Mouse (Mus musculus): Measurements from ENCODE around the gene Hist1h4n. TPM values are rescaled to one million over a fixed set of nuclear protein-coding genes. Genes with fewer than 3 reads are reported as not detected.
"Not testable (repeated sequence)": the region's sequence is repeated elsewhere in the genome, so short reads cannot be mapped to it uniquely, and the experiment has no call there.

Hist1h4n gene
- polyA plus RNA-seq, 1 experiment from 2014 or later = 21.3 TPM

- WGBS = 12% methylated on average over 18 of the region's 18 CpGs
- peak overlapping the region; percentile 46 for H3K27ac ChIP-seq
- 0 out of 2 replicates have a peak overlapping the region, but pooled peaks have one; percentile 12 for H3K4me3 ChIP-seq (replicated peaks)
- H3K36me3 ChIP-seq = no peaks in the 10 kb centered on the region
- no peak for ATAC-seq (ENCODE audit: insufficient number of reproducible peaks, insufficient read depth, low FRiP score, low TSS enrichment, low read depth)
- H3K27me3 ChIP-seq = no peaks in the 10 kb centered on the region
- H3K4me2 ChIP-seq = peak overlapping the region; percentile 46
- H3K9ac ChIP-seq (replicated peaks) = no peak overlapping the region
- peaks cover 19% of the 10 kb centered on the region for H3K4me1 ChIP-seq (replicated peaks)
- no peaks in the 10 kb centered on the region for H3K9me3 ChIP-seq
Measured at GRCm38 (mm10) chr13:21790601-21791283, 41.3 kb downstream of the Hist1h4n start.

DNA sequence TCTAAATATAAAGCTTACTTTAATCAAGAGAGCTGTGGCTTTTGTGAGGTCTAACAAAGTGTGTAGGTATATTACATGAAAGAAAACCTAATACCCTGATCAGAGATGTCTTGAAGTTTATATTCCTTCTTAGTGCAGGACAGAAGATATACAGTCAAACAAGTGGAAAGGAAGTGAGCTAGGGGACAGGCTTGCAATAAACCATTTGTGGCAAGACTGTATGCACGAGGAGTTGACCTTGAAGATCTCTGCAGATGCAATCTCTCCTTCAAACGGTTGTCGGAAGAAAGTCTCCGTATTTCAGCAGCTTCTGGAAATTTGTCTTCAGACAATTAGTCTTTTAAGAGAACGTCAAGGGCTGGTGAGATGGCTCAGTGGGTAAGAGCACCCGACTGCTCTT is 42.1 kb downstream of the Hist1h4n start:
- ATAC-seq (ENCODE audit: insufficient number of reproducible peaks, insufficient read depth, low FRiP score, low TSS enrichment, low read depth) = no peak
- H3K36me3 ChIP-seq = no peaks in the 10 kb centered on the region
- 0 out of 2 replicates have a peak overlapping the region, but pooled peaks have one; percentile 7 for H3K27ac ChIP-seq
- no peaks in the 10 kb centered on the region for H3K27me3 ChIP-seq
- WGBS = 57% methylated on average over 6 of the region's 6 CpGs
- no peak overlapping the region for H3K4me3 ChIP-seq (replicated peaks)
- H3K4me2 ChIP-seq = no peak overlapping the region
- H3K9me3 ChIP-seq = no peaks in the 10 kb centered on the region
- H3K4me1 ChIP-seq (replicated peaks) = peaks cover 23% of the 10 kb centered on the region
- H3K9ac ChIP-seq (replicated peaks) = no peak overlapping the region

DNA sequence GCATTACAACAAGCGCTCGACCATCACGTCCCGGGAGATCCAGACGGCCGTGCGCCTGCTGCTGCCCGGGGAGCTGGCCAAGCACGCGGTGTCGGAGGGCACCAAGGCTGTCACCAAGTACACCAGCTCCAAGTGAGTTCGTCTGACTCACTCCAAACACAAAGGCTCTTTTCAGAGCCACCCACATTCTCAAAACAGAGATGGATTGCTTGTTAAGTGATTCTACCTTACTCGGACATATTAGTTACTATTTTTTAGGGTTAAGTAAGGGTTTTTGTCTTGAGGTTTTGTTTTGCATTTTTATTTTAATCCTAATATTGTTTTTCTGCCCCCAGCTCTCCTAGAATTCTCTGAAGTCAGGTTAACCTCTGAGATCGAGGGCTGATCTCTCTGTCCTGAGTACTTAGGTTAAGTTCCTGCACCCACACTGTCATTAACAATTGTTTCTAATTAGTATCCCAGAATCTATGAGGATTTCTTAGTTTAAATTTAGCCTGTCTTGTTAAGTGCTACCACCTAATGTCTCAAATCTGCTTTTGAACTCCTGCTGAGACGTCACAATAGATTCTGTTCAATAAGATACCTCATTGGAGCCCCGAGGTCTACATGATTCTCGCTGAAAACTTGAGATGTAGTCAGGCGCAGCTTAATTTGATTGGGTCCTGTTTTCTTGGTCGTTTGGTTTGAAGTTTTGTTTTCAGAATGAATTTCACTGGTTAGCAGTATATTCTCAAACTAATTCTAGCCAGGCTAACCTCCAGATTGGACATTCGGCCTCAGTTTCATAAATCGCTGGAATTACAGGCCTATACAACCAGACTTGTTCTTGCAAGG is 44.0 kb downstream of the Hist1h4n start:
- ATAC-seq (ENCODE audit: insufficient number of reproducible peaks, insufficient read depth, low FRiP score, low TSS enrichment, low read depth) = no peak
- peak overlapping the region; percentile 5 for H3K9ac ChIP-seq (replicated peaks)
- 15% methylated on average over 17 of the region's 21 CpGs for WGBS
- H3K4me1 ChIP-seq (replicated peaks) = peaks cover 32% of the 10 kb centered on the region
- H3K4me2 ChIP-seq = peak overlapping the region; percentile 51
- H3K27ac ChIP-seq = peak overlapping the region; percentile 90
- no peaks in the 10 kb centered on the region for H3K27me3 ChIP-seq
- peak overlapping the region; percentile 35 for H3K4me3 ChIP-seq (replicated peaks)
- H3K36me3 ChIP-seq = no peaks in the 10 kb centered on the region
- no peaks in the 10 kb centered on the region for H3K9me3 ChIP-seq

DNA sequence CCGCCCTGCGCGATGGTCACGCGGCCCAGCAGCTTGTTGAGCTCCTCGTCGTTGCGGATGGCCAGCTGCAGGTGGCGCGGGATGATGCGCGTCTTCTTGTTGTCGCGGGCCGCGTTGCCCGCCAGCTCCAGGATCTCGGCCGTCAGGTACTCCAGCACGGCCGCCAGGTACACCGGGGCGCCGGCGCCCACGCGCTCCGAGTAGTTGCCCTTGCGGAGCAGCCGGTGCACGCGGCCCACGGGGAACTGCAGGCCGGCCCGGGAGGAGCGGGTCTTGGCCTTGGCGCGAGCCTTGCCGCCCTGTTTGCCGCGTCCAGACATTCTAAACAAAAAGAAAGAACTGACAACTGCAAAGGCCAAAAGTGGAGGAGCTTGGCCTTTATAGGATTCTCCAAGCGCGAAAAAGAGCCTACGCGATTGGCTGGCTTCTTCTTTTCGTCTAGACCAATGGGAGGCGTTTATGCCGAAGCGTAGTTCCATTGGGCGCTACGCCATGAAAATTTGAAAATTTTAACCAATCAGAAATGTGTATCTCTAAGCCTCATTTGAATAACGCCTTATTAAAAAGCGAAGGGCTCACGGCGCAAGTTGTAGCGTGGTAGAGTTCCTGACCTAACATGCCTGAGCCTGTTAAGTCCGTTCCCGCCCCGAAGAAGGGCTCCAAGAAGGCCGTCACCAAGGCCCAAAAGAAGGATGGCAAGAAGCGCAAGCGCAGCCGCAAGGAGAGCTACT is 44.9 kb downstream of the Hist1h4n start, which contains the start of the genes Hist1h2an and Hist1h2bp:
TSS of gene Hist1h2an (minus strand) at position 320 of the 731 bp plus-strand sequence.
TSS of gene Hist1h2bp (plus strand) at position 563 of the 731 bp plus-strand sequence.
- 1% methylated on average over 41 of the region's 63 CpGs for WGBS
- not testable (repeated sequence) for H3K27me3 ChIP-seq

GRCm38 (mm10) chr13:21786189-21786898 is 45.7 kb downstream of the Hist1h4n start:
- peak overlapping the region; percentile 93 for H3K27ac ChIP-seq
- peaks cover 38% of the 10 kb centered on the region for H3K4me1 ChIP-seq (replicated peaks)
- H3K9me3 ChIP-seq = no peaks in the 10 kb centered on the region
- peak overlapping the region; percentile 51 for H3K4me2 ChIP-seq
- peak overlapping the region; percentile 35 for H3K4me3 ChIP-seq (replicated peaks)
- H3K9ac ChIP-seq (replicated peaks) = peak overlapping the region; percentile 52
- H3K36me3 ChIP-seq = no peaks in the 10 kb centered on the region
- ATAC-seq (ENCODE audit: insufficient number of reproducible peaks, insufficient read depth, low FRiP score, low TSS enrichment, low read depth) = no peak
- no peaks in the 10 kb centered on the region for H3K27me3 ChIP-seq
- 6% methylated on average over 8 of the region's 8 CpGs for WGBS

More for the DNA sequence above, 44.9 kb downstream of the Hist1h4n start, which contains the start of the genes Hist1h2an and Hist1h2bp:
- Histone ChIP-seq H3K4me3 (replicated peaks) (peak within 1 kb of the TSS; percentile 35), H3K27ac (peak within 1 kb of the TSS; percentile 93), H3K4me2 (peak within 1 kb of the TSS; percentile 51), H3K4me1 (replicated peaks) (peaks cover 37% of the 10 kb centered on the region), H3K9ac (replicated peaks) (peak within 1 kb of the TSS; percentile 52)
- not testable (repeated sequence) for H3K36me3 ChIP-seq, H3K9me3 ChIP-seq
- peak; percentile 96 for ATAC-seq (ENCODE audit: insufficient number of reproducible peaks, insufficient read depth, low FRiP score, low TSS enrichment, low read depth)

DNA sequence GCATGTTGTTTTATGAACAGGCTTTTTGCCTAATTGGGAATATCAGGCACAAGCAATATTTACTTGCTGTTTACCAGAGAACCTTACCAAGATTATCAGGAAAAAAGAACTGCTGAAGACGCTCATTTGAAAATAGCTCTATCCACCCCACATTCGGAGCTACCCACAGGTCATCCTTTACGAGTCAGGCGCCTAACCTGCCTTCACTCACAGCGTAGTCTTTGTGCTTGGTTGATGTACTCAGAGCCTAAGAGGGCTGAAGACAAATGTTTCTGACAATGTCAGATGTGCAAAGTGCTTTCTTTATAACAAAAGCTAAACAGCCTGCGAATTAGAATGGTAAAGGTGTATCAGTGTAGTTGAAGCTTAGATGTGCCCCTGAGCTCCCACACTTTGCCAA is 47.7 kb downstream of the Hist1h4n start:
- Histone ChIP-seq H3K36me3 (no peaks in the 10 kb centered on the region), H3K4me3 (replicated peaks) (peak overlapping the region; percentile 44; the same call in 1 of the 2 replicates), H3K27me3 (no peaks in the 10 kb centered on the region), H3K4me1 (replicated peaks) (peaks cover 44% of the 10 kb centered on the region), H3K4me2 (peak overlapping the region; percentile 65), H3K27ac (peak overlapping the region; percentile 92), H3K9me3 (no peaks in the 10 kb centered on the region), H3K9ac (replicated peaks) (peak overlapping the region; percentile 53)
- WGBS = 26% methylated on average over 6 of the region's 6 CpGs
- ATAC-seq (ENCODE audit: insufficient number of reproducible peaks, insufficient read depth, low FRiP score, low TSS enrichment, low read depth) = no peak

DNA sequence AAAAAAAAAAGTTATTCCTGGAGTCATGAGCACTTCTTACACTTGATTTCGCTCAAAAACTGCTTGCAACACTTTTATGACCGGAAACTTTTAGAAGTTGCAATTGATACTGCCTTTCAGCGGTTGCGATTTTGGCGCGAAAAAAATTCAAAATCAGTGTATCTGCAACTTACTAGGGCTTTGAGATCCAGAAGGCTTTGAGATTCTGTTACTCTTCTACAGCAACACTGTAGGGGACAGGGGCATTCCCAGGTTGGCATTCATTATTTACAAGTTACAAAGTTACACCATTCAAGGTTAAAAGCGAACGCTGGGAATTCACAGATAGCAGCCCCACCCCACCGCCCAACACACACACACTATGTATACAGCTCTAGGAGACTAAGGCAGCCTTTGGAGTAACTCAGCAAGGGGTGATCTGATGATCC is 48.2 kb downstream of the Hist1h4n start:
- peak overlapping the region; percentile 65 for H3K4me2 ChIP-seq
- peak overlapping the region; percentile 92 for H3K27ac ChIP-seq
- WGBS = 2% methylated on average over 9 of the region's 9 CpGs
- H3K4me1 ChIP-seq (replicated peaks) = peaks cover 44% of the 10 kb centered on the region
- no peaks in the 10 kb centered on the region for H3K36me3 ChIP-seq
- H3K9me3 ChIP-seq = no peaks in the 10 kb centered on the region
- H3K4me3 ChIP-seq (replicated peaks) = peak overlapping the region; percentile 44
- no peak for ATAC-seq (ENCODE audit: insufficient number of reproducible peaks, insufficient read depth, low FRiP score, low TSS enrichment, low read depth)
- H3K9ac ChIP-seq (replicated peaks) = peak overlapping the region; percentile 53
- no peaks in the 10 kb centered on the region for H3K27me3 ChIP-seq

GRCm38 (mm10) chr13:21783255-21783617 is 48.8 kb downstream of the Hist1h4n start, which contains the start of gene Hist1h3i:
Gene Hist1h3i, minus strand, starts transcription at chr13:21783370.
- H3K4me3 ChIP-seq (replicated peaks) = peak within 1 kb of the TSS; percentile 44
- H3K36me3 ChIP-seq = no peaks in the 10 kb centered on the region
- no peaks in the 10 kb centered on the region for H3K27me3 ChIP-seq
- peak within 1 kb of the TSS; percentile 92 for H3K27ac ChIP-seq
- 0% methylated on average over 18 of the region's 20 CpGs for WGBS
- peak; percentile 53 for ATAC-seq (ENCODE audit: insufficient number of reproducible peaks, insufficient read depth, low FRiP score, low TSS enrichment, low read depth)
- H3K9ac ChIP-seq (replicated peaks) = peak within 1 kb of the TSS; percentile 74
- H3K4me2 ChIP-seq = peak within 1 kb of the TSS; percentile 65
- H3K4me1 ChIP-seq (replicated peaks) = peaks cover 42% of the 10 kb centered on the region
- H3K9me3 ChIP-seq = no peaks in the 10 kb centered on the region

GRCm38 (mm10) chr13:21782361-21783254 is 49.4 kb downstream of the Hist1h4n start:
- ATAC-seq (ENCODE audit: insufficient number of reproducible peaks, insufficient read depth, low FRiP score, low TSS enrichment, low read depth); H3K9me3 ChIP-seq; H3K27me3 ChIP-seq; H3K36me3 ChIP-seq: not testable (repeated sequence)
- peak overlapping the region; percentile 65 for H3K4me2 ChIP-seq
- 1% methylated on average over 15 of the region's 35 CpGs for WGBS
- H3K4me3 ChIP-seq (replicated peaks) = peak overlapping the region; percentile 44
- H3K4me1 ChIP-seq (replicated peaks) = peaks cover 41% of the 10 kb centered on the region
- peak overlapping the region; percentile 92 for H3K27ac ChIP-seq
- peak overlapping the region; percentile 74 for H3K9ac ChIP-seq (replicated peaks)

Measured in limb, embryonic 12.5 days (tissue).